Mouse (Mus musculus) kidney, adult 2 months (tissue): ENCODE data around the gene Gpr15. TPM values are rescaled to one million over a fixed set of nuclear protein-coding genes. Genes with fewer than 3 reads are reported as not detected.

Experiments
- DNase-seq: peaks from one replicate; pipeline ENCODE4 v3.0.0; 2021
- H3K27ac ChIP-seq: fragments of 200-500 bp; 2 replicates; pipeline ENCODE4 v1.5.1; 2012; ENCODE audit warnings: low read depth, low read length, control low read depth, inconsistent platforms; ENCODE audit not compliant: insufficient read depth
- H3K27me3 ChIP-seq: fragments of 200-500 bp; replicated peaks from 2 replicates; pipeline ENCODE4 v1.6.1; 2012; ENCODE audit warnings: mild to moderate bottlenecking, moderate library complexity, low read length, inconsistent platforms; ENCODE audit not compliant: control insufficient read depth, insufficient read depth
- H3K36me3 ChIP-seq: fragments of 200-500 bp; 2 replicates; pipeline ENCODE4 v1.6.1; 2012; ENCODE audit warnings: mild to moderate bottlenecking, moderate library complexity, low read length, inconsistent platforms; ENCODE audit not compliant: control insufficient read depth, insufficient read depth
- H3K4me1 ChIP-seq: fragments of 200-500 bp; 2 replicates; pipeline ENCODE4 v1.6.1; 2011; ENCODE audit warnings: low read length; ENCODE audit not compliant: control insufficient read depth, insufficient read depth
- H3K4me3 ChIP-seq: fragments of 200-500 bp; 2 replicates; pipeline ENCODE4 v1.5.1; 2011; ENCODE audit warnings: mild to moderate bottlenecking, low read depth, low read length, control low read depth; ENCODE audit not compliant: insufficient read depth
- CTCF ChIP-seq: fragments of 200-500 bp; conservative IDR thresholded peaks from 2 replicates; pipeline ENCODE4 v1.5.1; 2011; ENCODE audit warnings: low read depth, mild to moderate bottlenecking, control low read depth, low read length, moderate library complexity, mixed read lengths; ENCODE audit not compliant: insufficient read depth, insufficient read length
- POLR2A ChIP-seq: fragments of 200-500 bp; IDR thresholded peaks from one replicate; pipeline ENCODE4 v1.6.1; 2011; ENCODE audit warnings: low read depth, low read length, control low read depth
- WGBS: fragments of 180-500 bp; shearing (Covaris S2); methylation state at CpG from one replicate; pipeline ENCODE4 v1.1.7; 2018; 5-methylcytosine and 5-hydroxymethylcytosine counted together
- polyA plus RNA-seq: library from polyadenylated mRNA; depleted of rRNA; stranded (reverse); fragments of >200 nt; gene quantifications from 2 replicates; pipeline ENCODE4 v1.2.3, GENCODE M21; 2012; rRNA removed

Gene Gpr15
- polyA plus RNA-seq, result 0.08 and 0.09 TPM in 2 replicates

GRCm38 (mm10) chr16:58718666-58719120 is at the start of gene Gpr15:
Gene Gpr15 (minus strand): TSS chr16:58719070.
- 92% methylated on average over 7 of the region's 7 CpGs for WGBS
- Histone ChIP-seq H3K27me3 (no peaks in the 10 kb centered on the region), H3K36me3 (no peaks in the 10 kb centered on the region), H3K4me1 (no peaks in the 10 kb centered on the region), H3K4me3 (no peak within 1 kb of the TSS), H3K27ac (no peak within 1 kb of the TSS)
- DNase-seq, result no peak
- no peak for TF ChIP-seq CTCF
- no peak for TF ChIP-seq POLR2A

DNA sequence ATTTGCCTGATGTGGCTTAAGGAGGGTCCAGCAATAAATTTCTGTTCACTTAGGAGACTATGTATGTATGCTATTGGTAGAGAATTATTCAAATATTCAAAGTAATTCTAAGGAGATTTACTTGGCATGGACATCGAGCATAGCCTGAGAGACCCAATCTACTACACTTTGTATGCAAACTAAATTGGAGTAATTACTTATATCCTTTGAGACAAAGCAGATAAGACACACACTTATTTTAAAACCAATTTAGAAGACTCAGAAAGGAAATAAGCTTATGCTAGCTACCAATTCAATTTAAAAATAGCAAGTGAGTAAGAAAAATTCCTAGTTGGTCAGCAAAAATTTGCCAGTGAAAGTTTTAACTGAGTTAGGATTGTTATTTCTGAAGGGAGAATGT is 44.2 kb upstream of the Gpr15 start, which contains the start of gene Olfr172:
Gene Olfr172, minus strand, starts transcription at position 101 of the 400 bp plus-strand sequence.
- 81% methylated on average over 1 of the region's 1 CpGs for WGBS
- Histone ChIP-seq H3K27me3 (no peaks in the 10 kb centered on the region), H3K4me3 (no peak within 1 kb of the TSS), H3K4me1 (no peaks in the 10 kb centered on the region), H3K36me3 (no peaks in the 10 kb centered on the region), H3K27ac (no peak within 1 kb of the TSS)
- TF ChIP-seq CTCF (no peak), POLR2A (no peak)
- DNase-seq, result no peak

- H3K4me1 ChIP-seq, result no peaks in the 10 kb centered on the region
- H3K36me3 ChIP-seq, result no peaks in the 10 kb centered on the region
- no peak for DNase-seq
- H3K27me3 ChIP-seq, result no peaks in the 10 kb centered on the region
- no peak for TF ChIP-seq CTCF
- no peak for TF ChIP-seq POLR2A
- no peak overlapping the region for H3K27ac ChIP-seq
- H3K4me3 ChIP-seq, result no peak overlapping the region
These were observed 37.3 kb upstream of the Gpr15 start for GRCm38 (mm10) chr16:58756191-58756590.

DNA sequence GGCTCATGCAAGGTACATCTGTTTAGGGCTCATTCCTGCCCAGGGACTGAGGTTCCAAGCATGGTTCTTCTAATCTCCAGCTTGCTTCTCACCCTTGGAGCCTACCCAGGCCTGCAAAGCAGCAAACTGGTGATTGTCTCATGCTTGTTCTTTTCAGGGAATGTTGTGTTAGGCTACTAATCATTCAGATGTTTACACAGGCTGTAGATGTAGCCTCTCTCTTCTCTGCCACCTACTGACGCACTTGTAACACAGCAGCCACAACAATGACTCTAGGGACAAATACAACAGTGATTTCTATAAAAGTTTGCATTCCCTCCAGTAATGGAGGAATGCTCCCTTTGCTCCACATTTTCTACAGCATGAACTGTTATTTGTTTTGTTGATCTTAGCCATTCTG is 32.4 kb upstream of the Gpr15 start:
- Histone ChIP-seq H3K36me3 (no peaks in the 10 kb centered on the region), H3K4me3 (no peak overlapping the region), H3K27ac (no peak overlapping the region), H3K4me1 (no peaks in the 10 kb centered on the region), H3K27me3 (no peaks in the 10 kb centered on the region)
- WGBS, result 11% methylated on average over 1 of the region's 1 CpGs
- peak; percentile 23; the same call in 1 of the 2 replicates for TF ChIP-seq CTCF
- TF ChIP-seq POLR2A, result no peak
- peak; percentile 29 for DNase-seq

DNA sequence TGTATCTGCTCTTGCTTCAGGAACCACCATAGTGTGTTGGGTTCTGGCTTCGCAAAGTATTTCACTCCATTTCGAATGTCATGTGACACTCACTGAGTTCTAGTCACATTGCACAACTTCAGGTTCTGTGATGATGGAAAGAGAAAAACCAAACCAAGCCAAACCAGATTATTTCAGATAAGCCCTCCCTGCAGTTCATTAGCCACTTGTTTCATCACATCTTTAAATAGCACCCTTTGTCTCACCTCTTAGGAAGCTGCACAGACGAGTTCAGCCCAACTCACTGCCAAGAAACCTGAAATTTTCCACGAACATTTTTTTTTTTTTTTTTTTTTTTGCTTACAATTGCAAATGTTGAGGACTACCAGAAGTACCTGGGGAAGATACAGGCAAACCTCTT is 27.8 kb upstream of the Gpr15 start:
- Histone ChIP-seq H3K4me3 (no peak overlapping the region), H3K27me3 (no peaks in the 10 kb centered on the region), H3K4me1 (no peaks in the 10 kb centered on the region), H3K27ac (no peak overlapping the region), H3K36me3 (no peaks in the 10 kb centered on the region)
- DNase-seq, result no peak
- TF ChIP-seq CTCF (no peak), POLR2A (no peak)
- 56% methylated on average over 4 of the region's 4 CpGs for WGBS

DNA sequence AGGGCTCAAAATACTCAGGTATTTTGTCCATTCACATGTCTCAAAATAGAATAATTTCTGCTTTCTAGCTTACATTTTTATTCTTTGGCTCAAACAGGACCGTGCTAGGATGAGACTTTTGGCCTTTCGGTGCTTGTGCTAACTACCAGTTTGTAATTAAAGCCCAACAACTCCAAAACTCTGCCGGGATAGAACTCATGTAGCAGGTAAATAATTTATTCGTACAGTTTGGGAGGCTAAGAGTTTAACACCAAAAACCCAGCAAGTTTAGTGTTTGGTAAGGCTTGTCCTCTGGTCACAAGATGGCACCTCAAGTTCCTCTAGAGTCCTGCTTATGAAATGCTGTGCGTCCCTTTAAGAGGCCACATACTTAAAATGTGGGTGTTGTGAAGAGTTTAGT is 21.9 kb upstream of the Gpr15 start:
- WGBS, result 75% methylated on average over 5 of the region's 5 CpGs
- Histone ChIP-seq H3K36me3 (no peaks in the 10 kb centered on the region), H3K27ac (no peak overlapping the region), H3K4me3 (no peak overlapping the region), H3K4me1 (no peaks in the 10 kb centered on the region), H3K27me3 (no peaks in the 10 kb centered on the region)
- peak; percentile 62 for DNase-seq
- TF ChIP-seq CTCF (no peak), POLR2A (no peak)

- DNase-seq, result no peak
- Histone ChIP-seq H3K4me3 (no peak overlapping the region), H3K27ac (no peak overlapping the region), H3K27me3 (no peaks in the 10 kb centered on the region), H3K36me3 (no peaks in the 10 kb centered on the region; the same call in 1 of the 2 replicates), H3K4me1 (no peaks in the 10 kb centered on the region)
- 100% methylated on average over 1 of the region's 1 CpGs for WGBS
- TF ChIP-seq POLR2A (no peak), CTCF (no peak)
These were observed 19.9 kb upstream of the Gpr15 start for GRCm38 (mm10) chr16:58738800-58739199.
